Mouse (Mus musculus) neural tube, embryonic 14.5 days (tissue): ENCODE results near the gene Kif7. TPM values are rescaled to one million over a fixed set of nuclear protein-coding genes. Genes with fewer than 3 reads are reported as not detected.
A peak's percentile ranks its signal among the peaks of the same experiment; 100 is the strongest.

Experiments
- ATAC-seq: fragments of 200-750 bp; cut with Nextera tagmentation; 2 replicates; pipeline ENCODE4 v1.8.0; 2017; ENCODE audit warnings: low read depth, mild to moderate bottlenecking, moderate TSS enrichment, moderate library complexity
- H3K27ac ChIP-seq: fragments of 300-500 bp; sonication (generic); 2 replicates; pipeline ENCODE4 v1.5.1; 2014; ENCODE audit warnings: low read depth, mild to moderate bottlenecking, control low read depth, low read length, moderate library complexity, mixed read lengths
- H3K27me3 ChIP-seq: fragments of 300-500 bp; sonication (generic); 2 replicates; pipeline ENCODE4 v1.6.1; 2014; ENCODE audit warnings: low read length; ENCODE audit not compliant: control insufficient read depth, insufficient read depth
- H3K36me3 ChIP-seq: fragments of 300-500 bp; sonication (generic); 2 replicates; pipeline ENCODE4 v1.6.1; 2014; ENCODE audit warnings: low read length, mixed read lengths; ENCODE audit not compliant: control insufficient read depth, insufficient read depth
- H3K4me1 ChIP-seq: fragments of 300-500 bp; sonication (generic); 2 replicates; pipeline ENCODE4 v1.6.1; 2014; ENCODE audit warnings: low read length; ENCODE audit not compliant: control insufficient read depth, insufficient read depth
- H3K4me2 ChIP-seq: fragments of 300-500 bp; sonication (generic); 2 replicates; pipeline ENCODE4 v1.6.1; 2014; ENCODE audit warnings: mild to moderate bottlenecking, low read depth, low read length, control low read depth
- H3K4me3 ChIP-seq: fragments of 300-500 bp; sonication (generic); 2 replicates; pipeline ENCODE4 v1.5.1; 2014; ENCODE audit warnings: low read depth, low read length, control low read depth, mixed read lengths
- H3K9ac ChIP-seq: fragments of 300-500 bp; sonication (generic); replicated peaks from 2 replicates; pipeline ENCODE4 v1.6.1; 2014; ENCODE audit warnings: low read depth, mild to moderate bottlenecking, control low read depth, low read length, mixed read lengths
- H3K9me3 ChIP-seq: fragments of 300-500 bp; sonication (generic); 2 replicates; pipeline ENCODE4 v1.6.1; 2016; ENCODE audit warnings: low read length; ENCODE audit not compliant: control insufficient read depth
- WGBS: fragments of 180-500 bp; shearing (Covaris S2); extraction: QIAGEN DNeasy Blood & Tissue Kit; methylation state at CpG from one replicate; pipeline ENCODE4 v1.1.7; 2014; 5-methylcytosine and 5-hydroxymethylcytosine counted together
- polyA plus RNA-seq: library from polyadenylated mRNA; unstranded; fragments of >200 nt; fragmentation: Nextera tagmentation; extraction: Ambion mirVana; gene quantifications from 2 replicates; pipeline ENCODE4 v1.2.1, GENCODE M21; 2014

Kif7 gene
- 1.3 and 2.3 TPM in 2 replicates for polyA plus RNA-seq

- H3K9ac ChIP-seq, result peak within 1 kb of the TSS; percentile 57
- no peaks in the 10 kb centered on the region for H3K9me3 ChIP-seq
- H3K36me3 ChIP-seq, result no peaks in the 10 kb centered on the region
- H3K4me1 ChIP-seq, result 0 out of 2 replicates have a peak, but pooled peaks cover 8% of the 10 kb centered on the region
- peak; percentile 85 for ATAC-seq
- WGBS, result under 1% methylated on average over 52 of the region's 55 CpGs
- H3K4me2 ChIP-seq, result peak within 1 kb of the TSS; percentile 77
- H3K27ac ChIP-seq, result 0 out of 2 replicates have a peak within 1 kb of the TSS, but pooled peaks have one; percentile 22
- peak within 1 kb of the TSS; percentile 44 for H3K4me3 ChIP-seq
- H3K27me3 ChIP-seq, result no peaks in the 10 kb centered on the region
Observed at GRCm38 (mm10) chr7:79715187-79715981, at the start of gene Kif7. Gene Kif7, minus strand, starts transcription at chr7:79715720.

- ATAC-seq, result no peak
- no peak overlapping the region for H3K27ac ChIP-seq
- H3K4me3 ChIP-seq, result no peak overlapping the region
- no peaks in the 10 kb centered on the region for H3K4me1 ChIP-seq
- H3K27me3 ChIP-seq, result no peaks in the 10 kb centered on the region
- WGBS, result 80% methylated on average over 8 of the region's 8 CpGs
- H3K9me3 ChIP-seq, result no peaks in the 10 kb centered on the region
- H3K9ac ChIP-seq, result no peak overlapping the region
- no peaks in the 10 kb centered on the region for H3K36me3 ChIP-seq
- no peak overlapping the region for H3K4me2 ChIP-seq
Observed at GRCm38 (mm10) chr7:79762106-79762505, 46.6 kb upstream of the Kif7 start.

GRCm38 (mm10) chr7:79761124-79761876 lies 45.8 kb upstream of the Kif7 start:
- Histone ChIP-seq H3K36me3 (no peaks in the 10 kb centered on the region), H3K9ac (no peak overlapping the region), H3K4me2 (no peak overlapping the region), H3K27ac (no peak overlapping the region), H3K4me3 (no peak overlapping the region), H3K27me3 (no peaks in the 10 kb centered on the region), H3K4me1 (no peaks in the 10 kb centered on the region), H3K9me3 (no peaks in the 10 kb centered on the region)
- no peak for ATAC-seq
- 84% methylated on average over 5 of the region's 5 CpGs for WGBS

- Histone ChIP-seq H3K4me3 (no peak overlapping the region), H3K9ac (no peak overlapping the region), H3K27ac (no peak overlapping the region), H3K27me3 (no peaks in the 10 kb centered on the region), H3K9me3 (no peaks in the 10 kb centered on the region), H3K36me3 (no peaks in the 10 kb centered on the region), H3K4me1 (no peaks in the 10 kb centered on the region), H3K4me2 (no peak overlapping the region)
- ATAC-seq, result no peak
Observed at GRCm38 (mm10) chr7:79759766-79760165, 44.2 kb upstream of the Kif7 start.

- H3K9ac ChIP-seq, result no peak overlapping the region
- no peaks in the 10 kb centered on the region for H3K9me3 ChIP-seq
- no peaks in the 10 kb centered on the region for H3K36me3 ChIP-seq
- no peak overlapping the region for H3K4me2 ChIP-seq
- no peaks in the 10 kb centered on the region for H3K27me3 ChIP-seq
- 75% methylated on average over 6 of the region's 6 CpGs for WGBS
- H3K4me1 ChIP-seq, result no peaks in the 10 kb centered on the region
- H3K27ac ChIP-seq, result no peak overlapping the region
- no peak for ATAC-seq
- no peak overlapping the region for H3K4me3 ChIP-seq
Observed at GRCm38 (mm10) chr7:79758176-79758575, 42.7 kb upstream of the Kif7 start.

- no peaks in the 10 kb centered on the region for H3K36me3 ChIP-seq
- H3K4me3 ChIP-seq, result no peak overlapping the region
- no peak overlapping the region for H3K4me2 ChIP-seq
- H3K27me3 ChIP-seq, result no peaks in the 10 kb centered on the region
- H3K9ac ChIP-seq, result no peak overlapping the region
- no peaks in the 10 kb centered on the region for H3K9me3 ChIP-seq
- 51% methylated on average over 2 of the region's 2 CpGs for WGBS
- no peaks in the 10 kb centered on the region for H3K4me1 ChIP-seq
- H3K27ac ChIP-seq, result no peak overlapping the region
- no peak for ATAC-seq
Observed at GRCm38 (mm10) chr7:79756334-79756733, 40.8 kb upstream of the Kif7 start.

- Histone ChIP-seq H3K27ac (no peak overlapping the region), H3K27me3 (no peaks in the 10 kb centered on the region), H3K36me3 (no peaks in the 10 kb centered on the region), H3K4me2 (no peak overlapping the region), H3K9ac (no peak overlapping the region), H3K4me1 (no peaks in the 10 kb centered on the region), H3K4me3 (no peak overlapping the region), H3K9me3 (no peaks in the 10 kb centered on the region)
- no peak for ATAC-seq
- 88% methylated on average over 6 of the region's 6 CpGs for WGBS
Observed at GRCm38 (mm10) chr7:79749511-79749910, 34.0 kb upstream of the Kif7 start.

- H3K27me3 ChIP-seq, result no peaks in the 10 kb centered on the region
- no peaks in the 10 kb centered on the region for H3K36me3 ChIP-seq
- 80% methylated on average over 6 of the region's 6 CpGs for WGBS
- H3K9me3 ChIP-seq, result no peaks in the 10 kb centered on the region
- peaks cover 6% of the 10 kb centered on the region; the same call in 1 of the 2 replicates for H3K4me1 ChIP-seq
- H3K4me2 ChIP-seq, result no peak overlapping the region
- H3K27ac ChIP-seq, result no peak overlapping the region
- H3K4me3 ChIP-seq, result no peak overlapping the region
- H3K9ac ChIP-seq, result no peak overlapping the region
- ATAC-seq, result no peak
Observed at GRCm38 (mm10) chr7:79747659-79748058, 32.1 kb upstream of the Kif7 start.

GRCm38 (mm10) chr7:79744585-79744984 lies 29.1 kb upstream of the Kif7 start:
- no peak for ATAC-seq
- H3K4me3 ChIP-seq, result no peak overlapping the region
- WGBS, result 88% methylated on average over 5 of the region's 5 CpGs
- H3K27ac ChIP-seq, result no peak overlapping the region
- H3K27me3 ChIP-seq, result no peaks in the 10 kb centered on the region
- H3K4me1 ChIP-seq, result peaks cover 6% of the 10 kb centered on the region; the same call in 1 of the 2 replicates
- H3K4me2 ChIP-seq, result no peak overlapping the region
- H3K9me3 ChIP-seq, result no peaks in the 10 kb centered on the region
- H3K9ac ChIP-seq, result no peak overlapping the region
- H3K36me3 ChIP-seq, result no peaks in the 10 kb centered on the region
